Mouse (Mus musculus): Measurements from ENCODE around the gene Syt12.
A peak's percentile ranks its signal among the peaks of the same experiment; 100 is the strongest.

DNA sequence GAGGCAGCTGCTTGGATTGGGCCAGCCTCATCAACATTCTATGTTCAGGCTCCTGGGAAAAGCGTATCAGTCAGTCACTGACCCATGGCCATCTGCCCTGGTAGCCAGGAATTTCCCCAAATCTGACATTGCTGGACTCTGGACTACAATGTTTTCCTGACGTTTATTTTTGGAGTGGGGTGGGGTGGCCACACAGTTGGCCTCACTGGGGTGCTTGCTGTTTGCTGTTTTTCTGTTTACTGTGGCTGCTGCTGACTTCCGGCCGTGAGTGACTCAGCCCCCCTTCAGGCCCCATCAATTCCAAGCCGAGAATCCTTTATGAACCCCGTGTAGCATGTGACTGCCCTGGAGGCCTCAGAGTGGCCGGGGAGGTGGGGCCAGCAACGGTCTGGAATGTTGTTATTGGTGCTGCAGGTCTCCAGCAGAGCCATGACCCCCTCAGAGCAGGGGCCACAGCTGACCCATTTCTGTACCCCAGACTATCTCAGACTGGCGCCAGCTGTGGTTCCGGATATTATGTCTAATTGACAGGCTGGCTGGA is 35.6 kb downstream of the Syt12 start:
- TF ChIP-seq CTCF (IDR thresholded peaks at IDR 0.05; ENCODE audit: low read depth): no peak
- 0 out of 2 replicates have a peak, but pooled peaks have one; percentile 17 for TF ChIP-seq EP300 (IDR thresholded peaks at IDR 0.05; ENCODE audit: low read depth)

Measured in liver, postnatal 0 days (tissue).